Mouse (Mus musculus) lung, adult 2 months (tissue): Measurements from ENCODE around the gene Pcmt1.

Experiments
- CTCF ChIP-seq: fragments of 200-500 bp; IDR thresholded peaks from 2 replicates; pipeline ENCODE4 v1.5.1; 2011; ENCODE audit warnings: mild to moderate bottlenecking, low read length, control low read depth; ENCODE audit not compliant: insufficient read depth
- POLR2A ChIP-seq: fragments of 200-500 bp; IDR thresholded peaks from 2 replicates; pipeline ENCODE4 v1.6.1; 2011; ENCODE audit warnings: low read depth, mild to moderate bottlenecking, control low read depth, low read length, borderline replicate concordance; ENCODE audit errors: extremely low read depth

DNA sequence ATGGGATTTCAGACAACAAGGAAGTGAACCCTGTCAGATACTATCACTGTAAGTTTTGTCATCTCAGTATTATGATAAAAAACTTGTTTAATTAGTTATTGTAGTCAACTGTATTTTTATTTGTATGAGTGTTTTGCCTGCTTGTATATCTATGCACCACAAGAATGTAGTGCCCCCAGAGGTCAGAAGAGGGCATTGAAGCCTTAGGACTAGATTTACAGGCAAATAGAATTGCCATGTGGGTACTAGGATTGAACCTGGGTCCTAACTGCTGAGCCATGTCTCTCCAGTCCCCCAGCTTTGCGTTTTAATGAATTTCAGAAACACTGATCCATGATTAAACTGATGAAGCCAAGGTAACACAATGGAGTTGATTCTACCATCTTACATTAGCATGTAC lies 7.3 kb downstream of the Pcmt1 start:
- TF ChIP-seq POLR2A (no peak), CTCF (peak; percentile 31; the same call in 1 of the 2 replicates)
